Mouse (Mus musculus) heart, embryonic 14.5 days (tissue): ENCODE results near the gene Fas. TPM values are rescaled to one million over a fixed set of nuclear protein-coding genes. Genes with fewer than 3 reads are reported as not detected.

Source experiments
- ATAC-seq: fragments of 200-750 bp; cut with Nextera tagmentation; 2 replicates; pipeline ENCODE4 v1.8.0; 2017; ENCODE audit warnings: low read depth, moderate TSS enrichment; ENCODE audit not compliant: insufficient number of reproducible peaks, insufficient read depth, low FRiP score
- H3K27ac ChIP-seq, 2 experiments: fragments of 200-500 bp in 1 of 2; fragments of 300-500 bp in 1 of 2; sonication (generic) in 1 of 2; replicated peaks in 1 of 2; 2 replicates each; pipeline ENCODE4 v1.5.1; 2012 to 2014; ENCODE audit warnings: low read depth in 2 of 2, low read length in 2 of 2, control low read depth in 1 of 2, mild to moderate bottlenecking in 1 of 2, mixed read lengths in 1 of 2; ENCODE audit not compliant: control insufficient read depth in 1 of 2, insufficient read depth in 1 of 2
- H3K27me3 ChIP-seq: fragments of 300-500 bp; sonication (generic); 2 replicates; pipeline ENCODE4 v1.6.1; 2014; ENCODE audit warnings: mild to moderate bottlenecking, low read length, control low read depth; ENCODE audit not compliant: control insufficient read depth, insufficient read depth
- H3K36me3 ChIP-seq: fragments of 300-500 bp; sonication (generic); 2 replicates; pipeline ENCODE4 v1.6.1; 2014; ENCODE audit warnings: mild to moderate bottlenecking, control low read depth, low read length, mixed read lengths; ENCODE audit not compliant: control insufficient read depth, insufficient read depth
- H3K4me1 ChIP-seq, 2 experiments: fragments of 200-500 bp in 1 of 2; fragments of 300-500 bp in 1 of 2; sonication (generic) in 1 of 2; 2 replicates each; pipeline ENCODE4 v1.6.1; 2012 to 2014; ENCODE audit warnings: low read length in 2 of 2, control low read depth in 1 of 2, mixed read lengths in 1 of 2; ENCODE audit not compliant: control insufficient read depth in 2 of 2, insufficient read depth in 2 of 2
- H3K4me2 ChIP-seq: fragments of 300-500 bp; sonication (generic); 2 replicates; pipeline ENCODE4 v1.6.1; 2014; ENCODE audit warnings: mild to moderate bottlenecking, low read length
- H3K4me3 ChIP-seq, 2 experiments: fragments of 200-500 bp in 1 of 2; fragments of 300-500 bp in 1 of 2; sonication (generic) in 1 of 2; 2 replicates each; pipeline ENCODE4 v1.5.1; 2012 to 2014; ENCODE audit warnings: low read length in 2 of 2, mild to moderate bottlenecking in 2 of 2, control low read depth in 1 of 2, low read depth in 1 of 2, moderate library complexity in 1 of 2; ENCODE audit not compliant: control insufficient read depth in 1 of 2, insufficient read depth in 1 of 2
- H3K9ac ChIP-seq: fragments of 300-500 bp; sonication (generic); 2 replicates; pipeline ENCODE4 v1.6.1; 2014; ENCODE audit warnings: mild to moderate bottlenecking, low read length
- H3K9me3 ChIP-seq: fragments of 300-500 bp; sonication (generic); 2 replicates; pipeline ENCODE4 v1.6.1; 2016; ENCODE audit warnings: low read length, control low read depth; ENCODE audit not compliant: control insufficient read depth
- WGBS: fragments of 180-500 bp; shearing (Covaris S2); extraction: QIAGEN DNeasy Blood & Tissue Kit; methylation state at CpG from one replicate; pipeline ENCODE4 v1.1.7; 2014; 5-methylcytosine and 5-hydroxymethylcytosine counted together
- polyA plus RNA-seq: library from polyadenylated mRNA; unstranded; fragments of >200 nt; fragmentation: Nextera tagmentation; extraction: Ambion mirVana; gene quantifications from 2 replicates; pipeline ENCODE4 v1.2.1, GENCODE M21; 2014

Gene Fas
- polyA plus RNA-seq, 1 experiment from 2014 or later: 4.4 TPM

DNA sequence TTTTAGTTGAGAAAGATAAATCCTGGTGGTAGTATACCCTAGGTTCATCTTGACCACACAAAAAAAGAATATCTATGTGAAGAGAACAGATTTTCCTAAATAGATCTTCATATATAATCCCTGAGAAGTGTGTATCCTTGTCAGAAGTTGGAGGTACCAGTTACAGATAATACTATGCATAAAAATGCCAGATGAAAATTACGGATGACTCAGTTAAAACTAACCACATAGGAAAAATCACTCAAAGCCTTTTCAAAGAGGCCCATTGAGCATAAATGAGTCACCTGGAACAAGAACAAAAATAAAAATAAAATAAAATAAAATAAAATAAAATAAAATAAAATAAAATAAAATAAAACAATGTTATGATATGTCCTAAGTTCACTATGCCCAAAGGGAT lies 72.2 kb downstream of the Fas start:
- Histone ChIP-seq H3K9me3 (0 out of 2 replicates have a peak, but pooled peaks cover 4% of the 10 kb centered on the region), H3K27ac (no peak overlapping the region), H3K4me1 (no peaks in the 10 kb centered on the region), H3K9ac (no peak overlapping the region), H3K27me3 (no peaks in the 10 kb centered on the region), H3K4me2 (no peak overlapping the region), H3K36me3 (no peaks in the 10 kb centered on the region), H3K4me3 (no peak overlapping the region)
- ATAC-seq: no peak
- 89% methylated on average over 1 of the region's 1 CpGs for WGBS

GRCm38 (mm10) chr19:34369551-34369950 lies 79.1 kb downstream of the Fas start:
- no peak overlapping the region for H3K4me3 ChIP-seq
- WGBS: 23% methylated on average over 1 of the region's 1 CpGs
- H3K9ac ChIP-seq: no peak overlapping the region
- ATAC-seq: no peak
- no peaks in the 10 kb centered on the region for H3K36me3 ChIP-seq
- H3K4me1 ChIP-seq: peaks cover 0 to 3% of the 10 kb centered on the region in 2 experiments; a peak in 1 of 4 replicates
- H3K9me3 ChIP-seq: no peaks in the 10 kb centered on the region
- no peak overlapping the region for H3K27ac ChIP-seq
- no peaks in the 10 kb centered on the region for H3K27me3 ChIP-seq
- H3K4me2 ChIP-seq: no peak overlapping the region

DNA sequence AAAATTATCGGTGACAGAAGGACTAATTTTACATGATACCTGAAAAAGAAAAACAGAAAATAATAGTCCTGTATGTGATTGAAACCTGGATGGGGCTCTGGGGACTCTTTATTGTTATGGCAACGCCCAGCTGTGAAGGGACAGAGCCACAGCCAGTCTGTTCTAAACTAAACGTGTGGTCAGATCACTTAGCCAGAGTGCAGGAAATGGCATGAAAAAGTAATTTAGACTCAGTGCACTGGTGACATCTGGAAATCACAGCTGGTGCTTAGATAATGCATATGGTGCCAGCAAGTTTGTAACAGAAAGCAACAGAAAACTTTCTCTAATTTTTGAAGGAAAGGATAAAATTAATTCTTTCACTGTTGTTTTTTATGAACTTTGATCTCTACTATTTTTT lies 79.9 kb downstream of the Fas start:
- WGBS: 50% methylated on average over 3 of the region's 3 CpGs
- no peaks in the 10 kb centered on the region for H3K27me3 ChIP-seq
- no peak overlapping the region for H3K4me2 ChIP-seq
- peaks cover 0 to 3% of the 10 kb centered on the region in 2 experiments; a peak in 1 of 4 replicates for H3K4me1 ChIP-seq
- ATAC-seq: no peak
- H3K9me3 ChIP-seq: no peaks in the 10 kb centered on the region
- no peak overlapping the region for H3K27ac ChIP-seq
- H3K9ac ChIP-seq: no peak overlapping the region
- H3K36me3 ChIP-seq: no peaks in the 10 kb centered on the region
- H3K4me3 ChIP-seq: no peak overlapping the region

Other genes starting within 250 kb of the Fas start
- not detected in 2 replicates for gene Lipn, start 223.3 kb upstream of the Fas start, polyA plus RNA-seq
- not detected in 2 replicates for gene Lipm, start 189.7 kb upstream of the Fas start, polyA plus RNA-seq
- gene Ankrd22, start 124.6 kb upstream of the Fas start, polyA plus RNA-seq: not detected in 2 replicates
- 6.5 and 7.5 TPM in 2 replicates for gene Stambpl1, start 98.4 kb upstream of the Fas start, polyA plus RNA-seq
- 1,199 and 1,305 TPM in 2 replicates for gene Acta2, start 35.1 kb upstream of the Fas start, polyA plus RNA-seq
- gene Ch25h, start 184.5 kb downstream of the Fas start, polyA plus RNA-seq: 4.1 and 4.2 TPM in 2 replicates
- gene Lipa, start 236.8 kb downstream of the Fas start, polyA plus RNA-seq: 37.0 and 37.9 TPM in 2 replicates